Mouse (Mus musculus) layer of hippocampus, postnatal 14 days (tissue): ENCODE results near the gene Gria4. TPM values are rescaled to one million over a fixed set of nuclear protein-coding genes. Genes with fewer than 3 reads are reported as not detected.
A peak's percentile ranks its signal among the peaks of the same experiment; 100 is the strongest.
"Not testable (repeated sequence)": the region's sequence is repeated elsewhere in the genome, so short reads cannot be mapped to it uniquely, and the experiment has no call there.

Experiments used
- DNase-seq, 2 experiments: peaks; one replicate each; pipeline ENCODE4 v3.0.0; 2021 to 2022; ENCODE audit warnings: low spot score in 2 of 2, mixed read lengths in 1 of 2
- total RNA-seq, 2 experiments: library from RNA; stranded (reverse); gene quantifications; 2 replicates each; pipeline ENCODE4 v1.2.3; 2021

Gria4 gene
- total RNA-seq, 2 experiments from 2014 or later, result 54.7 to 61.6 TPM

DNA sequence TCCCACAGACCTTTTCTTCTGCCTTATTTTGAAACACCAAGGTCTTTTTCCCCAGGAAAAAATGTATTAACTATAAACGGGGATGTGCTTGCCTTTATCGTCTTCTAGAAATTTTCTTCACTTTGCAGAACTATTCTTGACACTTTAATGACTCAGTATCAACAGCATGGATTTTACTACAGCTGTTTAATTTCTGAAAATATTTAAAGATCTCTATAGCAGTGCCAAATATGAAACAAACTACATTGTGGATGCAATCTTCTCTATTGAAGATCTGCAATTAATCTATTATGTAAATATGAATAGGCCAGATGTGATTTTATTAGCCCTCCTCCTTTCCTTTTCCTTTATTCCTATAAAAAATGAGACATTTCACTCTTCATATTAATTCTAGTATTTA, 194.2 kb downstream of the Gria4 start:
- no peak for DNase-seq

DNA sequence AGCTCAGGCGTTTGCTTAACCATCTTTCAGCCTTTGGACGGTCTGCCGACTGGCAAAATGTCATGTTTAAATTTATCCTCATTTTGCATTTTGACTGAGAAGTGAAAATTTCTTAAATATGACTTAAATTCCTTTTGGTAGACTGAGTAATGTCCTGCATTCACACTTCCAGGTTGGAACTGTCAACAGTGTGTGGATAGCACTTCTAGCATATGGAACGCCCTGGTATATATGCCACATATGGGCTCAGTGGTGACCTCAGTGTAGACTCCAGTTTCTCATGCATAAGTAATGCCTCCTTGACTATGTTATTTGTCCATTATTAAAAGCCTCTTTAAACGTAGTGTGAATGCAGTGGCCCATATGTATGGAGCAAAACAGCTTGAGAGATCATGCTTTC, 222.4 kb downstream of the Gria4 start:
- DNase-seq, result no peak

- no peak for DNase-seq
Measured at GRCm38 (mm10) chr9:4555415-4555959, 240.5 kb downstream of the Gria4 start.

GRCm38 (mm10) chr9:4539218-4539617, 256.8 kb downstream of the Gria4 start:
- DNase-seq, result no peak

GRCm38 (mm10) chr9:4536514-4537150, 259.4 kb downstream of the Gria4 start:
- DNase-seq, result peak in 1 of 2 experiments; percentile 66

GRCm38 (mm10) chr9:4514563-4514885, 281.5 kb downstream of the Gria4 start:
- DNase-seq, result no peak

DNA sequence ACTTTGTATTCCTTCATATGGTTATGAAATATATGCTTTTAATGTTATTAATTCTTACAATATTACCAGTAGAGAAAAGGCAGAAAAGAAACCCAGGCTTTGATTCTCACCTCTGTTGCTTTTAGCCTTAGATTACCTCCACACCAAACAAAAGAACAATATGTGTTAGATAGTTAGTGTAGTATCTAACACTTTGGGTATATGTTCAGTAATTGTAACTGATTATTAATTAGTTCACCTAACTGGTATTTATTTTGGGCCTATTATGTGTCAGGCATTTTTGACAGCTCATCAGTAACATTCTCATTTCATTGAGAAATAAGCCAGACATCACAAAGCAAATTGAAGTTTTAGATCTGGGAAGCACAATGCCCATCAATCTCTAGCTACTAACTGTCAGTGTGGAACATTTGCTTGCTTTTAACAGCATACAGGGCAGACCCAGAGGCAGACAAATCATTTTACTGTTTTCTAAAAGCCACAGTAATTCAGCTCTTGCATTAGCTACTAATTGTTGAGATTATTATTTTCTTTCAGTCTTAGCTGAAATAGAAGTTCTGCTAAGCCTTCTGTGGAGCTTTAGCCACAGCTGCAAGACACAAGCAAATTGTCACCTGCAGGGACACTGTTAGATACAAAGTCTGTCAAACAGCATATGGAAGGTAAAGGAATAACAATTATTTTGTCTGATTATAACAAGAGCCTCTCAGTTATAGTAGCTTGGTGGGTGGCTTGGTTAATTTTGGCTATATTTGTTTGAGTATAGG, 282.1 kb downstream of the Gria4 start:
- DNase-seq, result no peak

DNA sequence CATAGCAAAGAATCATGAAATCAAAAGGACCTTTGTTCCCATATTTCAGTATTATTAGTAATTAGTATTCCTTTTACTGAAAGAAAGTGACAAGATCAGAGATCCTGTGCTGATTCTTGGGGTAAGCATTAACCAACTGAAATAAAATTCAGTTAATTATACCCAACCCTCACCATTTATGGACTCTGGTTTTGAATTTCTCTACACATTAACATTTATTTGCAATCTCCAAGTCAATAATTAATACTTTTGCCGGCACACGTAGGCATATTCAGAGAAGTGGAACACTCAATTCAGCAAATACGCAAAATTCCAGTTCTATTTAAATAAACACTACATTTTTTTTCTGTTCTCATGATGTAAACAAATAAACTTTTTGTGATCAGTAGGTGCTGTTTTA, 289.9 kb downstream of the Gria4 start:
- DNase-seq, result no peak

- DNase-seq, result no peak
Measured at GRCm38 (mm10) chr9:4505087-4505486, 290.9 kb downstream of the Gria4 start.

DNA sequence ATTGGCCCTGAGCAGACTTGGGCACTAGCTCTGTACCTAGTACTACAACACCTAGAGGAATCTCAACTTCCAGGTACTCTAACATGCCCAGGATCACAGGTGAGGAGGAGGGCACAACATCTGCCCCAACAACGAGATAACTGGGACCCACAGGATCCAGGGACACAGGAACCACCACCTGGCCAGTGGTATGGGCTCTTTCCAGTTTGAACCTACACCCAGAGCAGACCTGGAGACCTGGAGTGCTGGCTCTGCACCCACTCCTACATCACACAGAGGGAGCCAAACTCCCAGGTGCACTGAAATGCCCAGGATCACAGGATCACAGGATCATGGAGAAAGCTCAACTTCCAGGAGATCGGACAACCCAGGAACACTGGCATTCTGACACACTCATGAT, 309.6 kb downstream of the Gria4 start:
- no peak for DNase-seq

GRCm38 (mm10) chr9:4484502-4484901, 311.5 kb downstream of the Gria4 start:
- DNase-seq, result no peak

- DNase-seq, result no peak
Measured at GRCm38 (mm10) chr9:4470791-4471190, 325.2 kb downstream of the Gria4 start.

GRCm38 (mm10) chr9:4459456-4460070, 336.5 kb downstream of the Gria4 start:
- DNase-seq, result no peak

- no peak for DNase-seq
Measured at GRCm38 (mm10) chr9:4458193-4458592, 337.8 kb downstream of the Gria4 start.

DNA sequence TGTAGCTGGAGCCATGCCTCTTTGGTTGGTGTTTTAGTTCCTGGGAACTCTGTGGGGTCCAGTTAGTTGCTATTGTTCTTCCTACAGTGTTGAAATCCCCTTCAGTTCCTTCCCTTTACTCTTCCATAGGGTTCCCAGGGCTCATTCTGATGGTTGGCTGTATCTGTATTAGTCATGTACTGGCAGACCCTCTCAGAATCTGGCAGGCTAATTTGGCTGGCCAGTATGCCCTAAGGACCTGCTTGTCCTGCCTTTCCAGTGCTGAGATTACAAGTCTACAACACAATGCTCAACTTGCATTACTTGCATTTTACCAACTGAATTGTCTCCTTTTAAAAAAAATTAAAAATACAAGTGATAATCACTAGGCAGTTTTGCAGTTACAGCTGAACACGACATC, 338.4 kb downstream of the Gria4 start:
- DNase-seq, result peak in 1 of 2 experiments; percentile 24

- DNase-seq, result peak in 1 of 2 experiments; percentile 10
Measured at GRCm38 (mm10) chr9:4442908-4443307, 353.1 kb downstream of the Gria4 start.

- not testable (repeated sequence) for DNase-seq
Measured at GRCm38 (mm10) chr9:4400801-4401200, 395.2 kb downstream of the Gria4 start.

DNA sequence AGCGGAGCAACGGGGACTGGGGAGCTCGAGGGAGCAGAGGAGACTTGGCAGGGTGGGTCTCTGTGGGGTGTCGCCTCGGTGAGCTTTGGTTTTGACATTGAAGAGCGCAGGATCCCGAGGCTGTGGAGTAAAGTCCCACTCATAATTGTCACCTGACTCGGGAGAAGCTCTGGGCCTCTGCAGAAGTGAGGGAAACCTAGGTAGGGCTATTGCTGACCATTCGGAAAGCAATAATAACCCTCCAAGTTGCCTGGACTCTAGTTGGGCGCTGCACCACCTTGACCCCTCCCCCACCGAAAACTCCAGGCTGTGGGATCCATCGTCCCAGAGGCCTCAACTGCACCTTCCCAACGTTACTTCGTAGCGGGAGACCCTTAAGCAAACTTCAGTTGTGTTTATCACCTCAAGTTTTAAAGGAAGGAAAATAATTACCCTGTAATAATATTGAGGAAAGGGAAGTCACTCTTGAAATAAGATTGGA, 419.4 kb downstream of the Gria4 start:
- DNase-seq, result no peak

- peak; percentile 95 to 99 for DNase-seq
Measured at GRCm38 (mm10) chr9:4375828-4376639, 420.0 kb downstream of the Gria4 start, which contains the start of gene Msantd4. TSS of gene Msantd4 (plus strand) at chr9:4376562.
